Mouse (Mus musculus) embryonic fibroblast, embryonic 13.5 days (primary cell): ENCODE data around the gene Tkt.

ENCODE experiments used
- CTCF ChIP-seq: IDR thresholded peaks from 2 replicates; pipeline ENCODE4 v1.5.1; 2011; ENCODE audit warnings: mild to moderate bottlenecking, control low read depth, low read length, moderate library complexity, borderline replicate concordance; ENCODE audit not compliant: insufficient read depth
- POLR2A ChIP-seq: IDR thresholded peaks from 2 replicates; pipeline ENCODE4 v1.6.1; 2011; ENCODE audit warnings: low read depth, mild to moderate bottlenecking, control low read depth, low read length, moderate library complexity

GRCm38 (mm10) chr14:30616751-30617150 is 68.6 kb downstream of the Tkt start:
- no peak for TF ChIP-seq POLR2A
- TF ChIP-seq CTCF, result no peak
